Mouse (Mus musculus) WW6 (cell line): ENCODE measurements at regions not wholly inside any gene's neighbourhood (a gene's known extent, or its start where the extent isn't known, plus 50 kb on each side); places are given as distances from the start of the nearest gene placed in this dataset.

Experiments used
- DNase-seq: peaks from one replicate; pipeline ENCODE4 v3.0.0-alpha.2; 2013; ENCODE audit warnings: low read depth, low spot score

GRCm38 (mm10) chr15:26469901-26470383, 161.1 kb downstream of the March11 start:
- peak; percentile 28 for DNase-seq

- DNase-seq = no peak
Observed at GRCm38 (mm10) chr15:26487378-26487777, 178.5 kb downstream of the March11 start.
